ENCODE assay signal across 16 mouse cellular contexts in genomic region chr15:79734311-79734710, GRCm38 (mm10). TPM values are rescaled to one million over a fixed set of nuclear protein-coding genes. Genes with fewer than 3 reads are reported as not detected.
DNase-seq lines count a peak whose midpoint lies in the region; ATAC-seq and TF ChIP-seq lines count a peak whose summit lies in the region.
"Had no signal": no experiment of that assay in that cellular context is flagged by ENCODE, and none has a peak within 500 bp of the region (broad histone marks: within the 10 kb centered on the region; RNA-seq: fewer than 3 reads in every experiment).

No protein-coding gene starts in this region.

- no peak overlapping the region for H3K4me2 ChIP-seq in forebrain, embryonic 12.5 days
- H3K4me2 ChIP-seq in forebrain, postnatal 0 days (ENCODE audit: low read depth) = no peak overlapping the region
- H3K4me2 ChIP-seq in hindbrain, embryonic 13.5 days = no peak overlapping the region
- H3K4me2 ChIP-seq in heart, postnatal 0 days (ENCODE audit: low read depth, low read length) = no peak overlapping the region
- H3K4me2 ChIP-seq: embryonic facial prominence, embryonic 13.5 days; hindbrain, embryonic 14.5 days; limb, embryonic 13.5 days; midbrain, embryonic 12.5 days had no signal

- WGBS in forebrain, embryonic 12.5 days = 87% methylated on average over 8 of the region's 8 CpGs
- WGBS in forebrain, postnatal 0 days = 90% methylated on average over 8 of the region's 8 CpGs
- WGBS in hindbrain, embryonic 13.5 days = 88% methylated on average over 8 of the region's 8 CpGs
- WGBS in hindbrain, embryonic 10.5 days = 85% methylated on average over 8 of the region's 8 CpGs
- WGBS in bone marrow, adult 2 months = 53% methylated on average over 8 of the region's 8 CpGs
- WGBS in heart, postnatal 0 days = 65% methylated on average over 8 of the region's 8 CpGs

- TF ChIP-seq CTCF in forebrain, postnatal 0 days (IDR thresholded peaks at IDR 0.05; ENCODE audit: low read depth) = no peak
- no peak for TF ChIP-seq CTCF in bone marrow, adult 2 months (IDR thresholded peaks at IDR 0.05; ENCODE audit: control insufficient read depth, insufficient read depth, low read length)
- no peak for TF ChIP-seq CTCF in heart, postnatal 0 days (IDR thresholded peaks at IDR 0.05; ENCODE audit: low read depth)

- TF ChIP-seq POLR2A in bone marrow, adult 2 months (IDR thresholded peaks at IDR 0.05; ENCODE audit: borderline replicate concordance, control insufficient read depth, low read depth, low read length) = no peak

- no peak overlapping the region for H3K4me3 ChIP-seq in forebrain, embryonic 12.5 days (replicated peaks)
- no peak overlapping the region for H3K4me3 ChIP-seq in forebrain, postnatal 0 days (ENCODE audit: low read depth, low read length)
- no peak overlapping the region for H3K4me3 ChIP-seq in hindbrain, embryonic 13.5 days
- H3K4me3 ChIP-seq in hindbrain, embryonic 10.5 days = no peak overlapping the region
- H3K4me3 ChIP-seq in bone marrow, adult 2 months (replicated peaks; ENCODE audit: control insufficient read depth, low read depth, low read length) = no peak overlapping the region
- H3K4me3 ChIP-seq in heart, postnatal 0 days (ENCODE audit: low read depth, low read length) = no peak overlapping the region
- H3K4me3 ChIP-seq: embryonic facial prominence, embryonic 13.5 days; forebrain, embryonic 10.5 days; limb, embryonic 13.5 days; midbrain, embryonic 12.5 days had no signal

- no peaks in the 10 kb centered on the region for H3K27me3 ChIP-seq in forebrain, embryonic 12.5 days
- H3K27me3 ChIP-seq in forebrain, postnatal 0 days (ENCODE audit: insufficient read depth, low read length) = no peaks in the 10 kb centered on the region
- no peaks in the 10 kb centered on the region for H3K27me3 ChIP-seq in hindbrain, embryonic 13.5 days
- H3K27me3 ChIP-seq in hindbrain, embryonic 10.5 days (ENCODE audit: insufficient read depth, poor library complexity, severe bottlenecking) = no peaks in the 10 kb centered on the region
- no peaks in the 10 kb centered on the region for H3K27me3 ChIP-seq in heart, postnatal 0 days (ENCODE audit: control insufficient read depth, insufficient read depth, low read length)
- H3K27me3 ChIP-seq: embryonic facial prominence, embryonic 13.5 days; limb, embryonic 13.5 days; midbrain, embryonic 12.5 days had no signal

- no peaks in the 10 kb centered on the region for H3K9me3 ChIP-seq in forebrain, embryonic 12.5 days
- no peaks in the 10 kb centered on the region for H3K9me3 ChIP-seq in forebrain, postnatal 0 days (ENCODE audit: low read length)
- H3K9me3 ChIP-seq in hindbrain, embryonic 13.5 days = no peaks in the 10 kb centered on the region
- no peaks in the 10 kb centered on the region for H3K9me3 ChIP-seq in hindbrain, embryonic 10.5 days
- no peaks in the 10 kb centered on the region for H3K9me3 ChIP-seq in heart, postnatal 0 days (replicated peaks; ENCODE audit: control insufficient read depth, low read length)
- H3K9me3 ChIP-seq: embryonic facial prominence, embryonic 13.5 days; forebrain, embryonic 10.5 days; limb, embryonic 13.5 days; midbrain, embryonic 12.5 days had no signal

- 0 out of 2 replicates have a peak overlapping the region, but pooled peaks have one; percentile 2 for H3K27ac ChIP-seq in forebrain, embryonic 12.5 days
- no peak overlapping the region for H3K27ac ChIP-seq in forebrain, postnatal 0 days (ENCODE audit: low read depth, low read length)
- no peak overlapping the region for H3K27ac ChIP-seq in hindbrain, embryonic 13.5 days
- H3K27ac ChIP-seq in hindbrain, embryonic 10.5 days = no peak overlapping the region
- H3K27ac ChIP-seq in bone marrow, adult 2 months (ENCODE audit: control insufficient read depth, insufficient read depth, low read depth, low read length, poor library complexity) = peak overlapping the region; percentile 93
- peak overlapping the region; percentile 98 for H3K27ac ChIP-seq in heart, postnatal 0 days (ENCODE audit: low read depth)
- H3K27ac ChIP-seq: forebrain, embryonic 10.5 days; hindbrain, embryonic 14.5 days; limb, embryonic 13.5 days; midbrain, embryonic 12.5 days had no signal

- TF ChIP-seq EP300 in heart, postnatal 0 days (IDR thresholded peaks at IDR 0.05; ENCODE audit: low read depth) = no peak

- H3K9ac ChIP-seq in forebrain, embryonic 12.5 days = no peak overlapping the region
- no peak overlapping the region for H3K9ac ChIP-seq in forebrain, postnatal 0 days
- H3K9ac ChIP-seq in hindbrain, embryonic 13.5 days = 0 out of 2 replicates have a peak overlapping the region, but pooled peaks have one; percentile 1
- H3K9ac ChIP-seq in heart, postnatal 0 days (replicated peaks; ENCODE audit: low read depth, low read length) = peak overlapping the region; percentile 37; the same call in 1 of the 2 replicates
- H3K9ac ChIP-seq: hindbrain, embryonic 14.5 days; limb, embryonic 13.5 days; midbrain, embryonic 12.5 days had no signal

- H3K4me1 ChIP-seq in forebrain, embryonic 12.5 days = peaks cover 3% of the 10 kb centered on the region; the same call in 1 of the 2 replicates
- no peaks in the 10 kb centered on the region for H3K4me1 ChIP-seq in forebrain, postnatal 0 days (ENCODE audit: insufficient read depth)
- peaks cover 10% of the 10 kb centered on the region for H3K4me1 ChIP-seq in hindbrain, embryonic 13.5 days (replicated peaks)
- H3K4me1 ChIP-seq in hindbrain, embryonic 10.5 days (replicated peaks) = peaks cover 14% of the 10 kb centered on the region; the same call in 1 of the 2 replicates
- peaks cover 5% of the 10 kb centered on the region; the same call in 1 of the 2 replicates for H3K4me1 ChIP-seq in bone marrow, adult 2 months (ENCODE audit: control insufficient read depth, insufficient read depth, low read length)
- H3K4me1 ChIP-seq in heart, postnatal 0 days (ENCODE audit: control insufficient read depth, insufficient read depth) = peaks cover 25% of the 10 kb centered on the region
- H3K4me1 ChIP-seq: midbrain, embryonic 12.5 days had no signal

- H3K36me3 ChIP-seq in forebrain, embryonic 12.5 days (replicated peaks) = peaks cover 84% of the 10 kb centered on the region
- peaks cover 80% of the 10 kb centered on the region for H3K36me3 ChIP-seq in forebrain, postnatal 0 days (ENCODE audit: insufficient read depth)
- peaks cover 92% of the 10 kb centered on the region for H3K36me3 ChIP-seq in hindbrain, embryonic 13.5 days
- peaks cover 92% of the 10 kb centered on the region for H3K36me3 ChIP-seq in hindbrain, embryonic 10.5 days
- peaks cover 81% of the 10 kb centered on the region for H3K36me3 ChIP-seq in heart, postnatal 0 days (replicated peaks; ENCODE audit: control insufficient read depth, insufficient read depth, low read length)

- no peak for ATAC-seq in forebrain, embryonic 12.5 days (ENCODE audit: low FRiP score)
- no peak for ATAC-seq in forebrain, postnatal 0 days
- no peak for ATAC-seq in hindbrain, embryonic 13.5 days (ENCODE audit: low FRiP score)
- ATAC-seq in heart, postnatal 0 days (ENCODE audit: insufficient read depth, low read depth) = no peak
- ATAC-seq: intestine, postnatal 0 days had no signal

- DNase-seq in forebrain, postnatal 0 days = no peak
- DNase-seq in hindbrain, embryonic 10.5 days (ENCODE audit: low spot score) = no peak
- DNase-seq in heart, postnatal 0 days (ENCODE audit: low spot score) = no peak
- no peak for DNase-seq in urinary bladder, postnatal 25 days (ENCODE audit: low spot score)
- no peak for DNase-seq in kidney, postnatal 36 days
- DNase-seq: cerebellum, postnatal 36 days; kidney, postnatal 14 days had no signal

RNA-seq across cellular contexts. Expression of gene Sun2, which starts 8.0 kb away (rescaled TPM):
- 6.2 and 8.6 TPM in 2 replicates for polyA plus RNA-seq in forebrain, embryonic 12.5 days (2016; fragmentation: Nextera tagmentation; extraction: Ambion mirVana)
- 43.0 and 56.4 TPM in 2 replicates for total RNA-seq in forebrain, postnatal 0 days (2014; rRNA removed)
- 2.3 and 3.7 TPM in 2 replicates for polyA plus RNA-seq in forebrain, postnatal 0 days (2015; fragmentation: Nextera tagmentation; extraction: Ambion mirVana)
- 9.8 and 10.2 TPM in 2 replicates for polyA plus RNA-seq in hindbrain, embryonic 13.5 days (2015; fragmentation: Nextera tagmentation; extraction: Ambion mirVana)
- polyA plus RNA-seq in hindbrain, embryonic 10.5 days (2016; fragmentation: Nextera tagmentation; extraction: Ambion mirVana) = 2.0 and 5.0 TPM in 2 replicates
- polyA plus RNA-seq in bone marrow, adult 2 months (2011; ENCODE audit: insufficient read depth, insufficient read length, low replicate concordance, missing spikeins) = 63.2 and 147 TPM in 2 replicates
- total RNA-seq in heart, postnatal 0 days (2014; rRNA removed; ENCODE audit: low replicate concordance) = 71.6 and 120 TPM in 2 replicates
- 3.6 and 4.0 TPM in 2 replicates for polyA plus RNA-seq in heart, postnatal 0 days (2015; fragmentation: Nextera tagmentation; extraction: Ambion mirVana)

RNA-seq across cellular contexts. Expression of gene Dnal4, which starts 43.3 kb away (rescaled TPM):
- 76.7 and 78.3 TPM in 2 replicates for polyA plus RNA-seq in forebrain, embryonic 12.5 days (2016; fragmentation: Nextera tagmentation; extraction: Ambion mirVana)
- total RNA-seq in forebrain, postnatal 0 days (2014; rRNA removed) = 58.3 and 59.2 TPM in 2 replicates
- 81.5 and 94.5 TPM in 2 replicates for polyA plus RNA-seq in forebrain, postnatal 0 days (2015; fragmentation: Nextera tagmentation; extraction: Ambion mirVana)
- polyA plus RNA-seq in hindbrain, embryonic 13.5 days (2015; fragmentation: Nextera tagmentation; extraction: Ambion mirVana) = 83.5 and 84.9 TPM in 2 replicates
- 68.0 and 83.0 TPM in 2 replicates for polyA plus RNA-seq in hindbrain, embryonic 10.5 days (2016; fragmentation: Nextera tagmentation; extraction: Ambion mirVana)
- 6.8 and 8.4 TPM in 2 replicates for polyA plus RNA-seq in bone marrow, adult 2 months (2011; ENCODE audit: insufficient read depth, insufficient read length, low replicate concordance, missing spikeins)
- 25.9 and 35.5 TPM in 2 replicates for total RNA-seq in heart, postnatal 0 days (2014; rRNA removed; ENCODE audit: low replicate concordance)
- 35.5 and 38.9 TPM in 2 replicates for polyA plus RNA-seq in heart, postnatal 0 days (2015; fragmentation: Nextera tagmentation; extraction: Ambion mirVana)

RNA-seq across cellular contexts. Expression of gene Gtpbp1, which starts 43.7 kb away (rescaled TPM):
- polyA plus RNA-seq in forebrain, embryonic 12.5 days (2016; fragmentation: Nextera tagmentation; extraction: Ambion mirVana) = 51.5 and 55.7 TPM in 2 replicates
- total RNA-seq in forebrain, postnatal 0 days (2014; rRNA removed) = 74.2 and 78.1 TPM in 2 replicates
- 43.4 and 47.6 TPM in 2 replicates for polyA plus RNA-seq in forebrain, postnatal 0 days (2015; fragmentation: Nextera tagmentation; extraction: Ambion mirVana)
- polyA plus RNA-seq in hindbrain, embryonic 13.5 days (2015; fragmentation: Nextera tagmentation; extraction: Ambion mirVana) = 44.8 and 45.2 TPM in 2 replicates
- 44.7 and 44.8 TPM in 2 replicates for polyA plus RNA-seq in hindbrain, embryonic 10.5 days (2016; fragmentation: Nextera tagmentation; extraction: Ambion mirVana)
- polyA plus RNA-seq in bone marrow, adult 2 months (2011; ENCODE audit: insufficient read depth, insufficient read length, low replicate concordance, missing spikeins) = 46.1 and 53.9 TPM in 2 replicates
- 34.3 and 39.9 TPM in 2 replicates for total RNA-seq in heart, postnatal 0 days (2014; rRNA removed; ENCODE audit: low replicate concordance)
- 18.0 and 20.6 TPM in 2 replicates for polyA plus RNA-seq in heart, postnatal 0 days (2015; fragmentation: Nextera tagmentation; extraction: Ambion mirVana)

RNA-seq across cellular contexts. Expression of gene Josd1, which starts 46.6 kb away (rescaled TPM):
- polyA plus RNA-seq in forebrain, embryonic 12.5 days (2016; fragmentation: Nextera tagmentation; extraction: Ambion mirVana) = 24.1 and 24.5 TPM in 2 replicates
- 49.2 and 54.1 TPM in 2 replicates for total RNA-seq in forebrain, postnatal 0 days (2014; rRNA removed)
- polyA plus RNA-seq in forebrain, postnatal 0 days (2015; fragmentation: Nextera tagmentation; extraction: Ambion mirVana) = 18.6 and 20.2 TPM in 2 replicates
- polyA plus RNA-seq in hindbrain, embryonic 13.5 days (2015; fragmentation: Nextera tagmentation; extraction: Ambion mirVana) = 19.1 and 20.2 TPM in 2 replicates
- 18.6 and 20.7 TPM in 2 replicates for polyA plus RNA-seq in hindbrain, embryonic 10.5 days (2016; fragmentation: Nextera tagmentation; extraction: Ambion mirVana)
- polyA plus RNA-seq in bone marrow, adult 2 months (2011; ENCODE audit: insufficient read depth, insufficient read length, low replicate concordance, missing spikeins) = 15.3 and 20.4 TPM in 2 replicates
- total RNA-seq in heart, postnatal 0 days (2014; rRNA removed; ENCODE audit: low replicate concordance) = 38.4 and 60.6 TPM in 2 replicates
- 17.3 and 17.8 TPM in 2 replicates for polyA plus RNA-seq in heart, postnatal 0 days (2015; fragmentation: Nextera tagmentation; extraction: Ambion mirVana)

Comparison
In these comparisons a context has a peak if more than half of its experiments do, and no peak if none do; other contexts are left out.
1. H3K27ac ChIP-seq: peak in forebrain, embryonic 12.5 days (single experiment), bone marrow, adult 2 months (single experiment) and heart, postnatal 0 days (single experiment); none in forebrain, postnatal 0 days (single experiment), hindbrain, embryonic 13.5 days (single experiment) and hindbrain, embryonic 10.5 days (single experiment).
2. H3K9ac ChIP-seq: peak in hindbrain, embryonic 13.5 days (single experiment) and heart, postnatal 0 days (single experiment); none in forebrain, embryonic 12.5 days (single experiment) and forebrain, postnatal 0 days (single experiment).